Mouse (Mus musculus): ENCODE results near the gene Rab20.

GRCm38 (mm10) chr8:11475876-11476275 is 2.6 kb downstream of the Rab20 start:
- TF ChIP-seq CTCF (IDR thresholded peaks at IDR 0.05; ENCODE audit: extremely low read depth, insufficient read depth, low read length) (no peak), POLR2A (IDR thresholded peaks at IDR 0.05; ENCODE audit: extremely low read depth, insufficient read depth, low read length) (no peak)
